Mouse (Mus musculus) neural tube, embryonic 12.5 days (tissue): ENCODE data around the gene Noxo1. TPM values are rescaled to one million over a fixed set of nuclear protein-coding genes. Genes with fewer than 3 reads are reported as not detected.

Experiments
- ATAC-seq: fragments of 200-750 bp; cut with Nextera tagmentation; 2 replicates; pipeline ENCODE4 v1.8.0; 2017; ENCODE audit warnings: low read depth, mild to moderate bottlenecking, moderate TSS enrichment, moderate library complexity; ENCODE audit not compliant: low FRiP score
- H3K27ac ChIP-seq: fragments of 300-500 bp; sonication (generic); 2 replicates; pipeline ENCODE4 v1.5.1; 2016
- H3K27me3 ChIP-seq: fragments of 300-500 bp; sonication (generic); replicated peaks from 2 replicates; pipeline ENCODE4 v1.6.1; 2016; ENCODE audit warnings: mild to moderate bottlenecking
- H3K36me3 ChIP-seq: fragments of 300-500 bp; sonication (generic); 2 replicates; pipeline ENCODE4 v1.6.1; 2016; ENCODE audit warnings: mild to moderate bottlenecking
- H3K4me1 ChIP-seq: fragments of 300-500 bp; sonication (generic); 2 replicates; pipeline ENCODE4 v1.6.1; 2016
- H3K4me2 ChIP-seq: fragments of 300-500 bp; sonication (generic); replicated peaks from 2 replicates; pipeline ENCODE4 v1.6.1; 2016; ENCODE audit warnings: mild to moderate bottlenecking
- H3K4me3 ChIP-seq: fragments of 300-500 bp; sonication (generic); 2 replicates; pipeline ENCODE4 v1.5.1; 2016
- H3K9ac ChIP-seq: fragments of 300-500 bp; sonication (generic); 2 replicates; pipeline ENCODE4 v1.6.1; 2016; ENCODE audit warnings: mild to moderate bottlenecking
- H3K9me3 ChIP-seq: fragments of 300-500 bp; sonication (generic); 2 replicates; pipeline ENCODE4 v1.6.1; 2016; ENCODE audit warnings: mild to moderate bottlenecking
- WGBS: fragments of 180-500 bp; shearing (Covaris S2); methylation state at CpG from one replicate; pipeline ENCODE4 v1.1.7; 2016; 5-methylcytosine and 5-hydroxymethylcytosine counted together
- polyA plus RNA-seq: library from polyadenylated mRNA; unstranded; fragments of >200 nt; fragmentation: Nextera tagmentation; extraction: Ambion mirVana; gene quantifications from 2 replicates; pipeline ENCODE4 v1.2.1, GENCODE M21; 2016

The Noxo1 gene
- polyA plus RNA-seq, 1 experiment from 2014 or later, result 3.0 TPM

DNA sequence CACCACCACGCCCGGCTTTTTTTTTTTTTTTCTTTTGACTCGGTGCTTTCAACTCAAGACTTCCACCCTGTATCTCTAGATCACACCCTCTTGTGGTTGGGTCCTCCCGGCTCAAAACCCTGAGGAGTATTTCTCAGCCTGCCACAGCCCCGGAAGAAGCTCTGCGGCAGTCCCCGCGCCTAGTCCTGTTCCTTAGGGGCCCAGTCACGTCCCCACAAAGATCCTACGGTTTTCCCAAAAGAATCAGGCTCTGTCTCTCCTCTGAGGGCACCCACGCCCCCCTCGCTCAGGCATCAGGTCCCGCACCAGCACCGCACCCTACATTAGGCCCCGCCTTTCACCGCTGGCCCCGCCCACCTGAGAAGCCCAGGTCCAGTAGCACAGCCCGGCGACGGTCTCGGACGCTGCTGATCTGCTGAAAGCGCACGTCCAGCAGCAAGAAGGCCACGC is 8.9 kb upstream of the Noxo1 start:
- peak overlapping the region; percentile 27; the same call in 1 of the 2 replicates for H3K27ac ChIP-seq
- peak overlapping the region; percentile 26; the same call in 1 of the 2 replicates for H3K4me3 ChIP-seq
- H3K4me1 ChIP-seq, result peaks cover 13% of the 10 kb centered on the region
- peak overlapping the region; percentile 56 for H3K4me2 ChIP-seq
- peaks cover 7% of the 10 kb centered on the region for H3K36me3 ChIP-seq
- no peak for ATAC-seq
- WGBS, result 1% methylated on average over 25 of the region's 25 CpGs
- H3K9me3 ChIP-seq, result no peaks in the 10 kb centered on the region
- peaks cover 43% of the 10 kb centered on the region for H3K27me3 ChIP-seq
- 0 out of 2 replicates have a peak overlapping the region, but pooled peaks have one; percentile 21 for H3K9ac ChIP-seq

DNA sequence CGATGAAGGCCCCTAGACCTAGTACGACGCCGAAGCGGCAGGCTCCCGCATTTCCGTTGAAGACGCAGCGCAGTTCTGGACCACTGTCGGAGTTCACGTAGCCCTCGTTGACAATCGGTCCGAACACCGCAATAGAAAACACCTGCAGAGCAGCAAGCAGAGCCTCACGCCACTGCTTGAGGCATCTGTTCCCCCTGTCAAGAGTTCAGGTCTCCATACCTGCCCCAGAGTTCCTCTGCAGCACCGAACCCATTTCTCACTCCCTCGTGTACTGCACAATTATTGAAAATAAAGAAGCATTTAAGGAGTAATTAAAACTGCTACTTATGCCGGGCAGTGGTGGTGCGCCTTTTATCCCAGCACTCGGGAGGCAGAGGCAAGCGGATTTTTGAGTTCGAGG is 8.4 kb upstream of the Noxo1 start:
- ATAC-seq, result no peak
- 23% methylated on average over 23 of the region's 23 CpGs for WGBS
- Histone ChIP-seq H3K4me1 (peaks cover 13% of the 10 kb centered on the region), H3K9ac (0 out of 2 replicates have a peak overlapping the region, but pooled peaks have one; percentile 21), H3K9me3 (no peaks in the 10 kb centered on the region), H3K36me3 (peaks cover 10% of the 10 kb centered on the region; the same call in 1 of the 2 replicates), H3K4me2 (peak overlapping the region; percentile 56), H3K4me3 (peak overlapping the region; percentile 26; the same call in 1 of the 2 replicates), H3K27ac (peak overlapping the region; percentile 27; the same call in 1 of the 2 replicates), H3K27me3 (peaks cover 43% of the 10 kb centered on the region)

DNA sequence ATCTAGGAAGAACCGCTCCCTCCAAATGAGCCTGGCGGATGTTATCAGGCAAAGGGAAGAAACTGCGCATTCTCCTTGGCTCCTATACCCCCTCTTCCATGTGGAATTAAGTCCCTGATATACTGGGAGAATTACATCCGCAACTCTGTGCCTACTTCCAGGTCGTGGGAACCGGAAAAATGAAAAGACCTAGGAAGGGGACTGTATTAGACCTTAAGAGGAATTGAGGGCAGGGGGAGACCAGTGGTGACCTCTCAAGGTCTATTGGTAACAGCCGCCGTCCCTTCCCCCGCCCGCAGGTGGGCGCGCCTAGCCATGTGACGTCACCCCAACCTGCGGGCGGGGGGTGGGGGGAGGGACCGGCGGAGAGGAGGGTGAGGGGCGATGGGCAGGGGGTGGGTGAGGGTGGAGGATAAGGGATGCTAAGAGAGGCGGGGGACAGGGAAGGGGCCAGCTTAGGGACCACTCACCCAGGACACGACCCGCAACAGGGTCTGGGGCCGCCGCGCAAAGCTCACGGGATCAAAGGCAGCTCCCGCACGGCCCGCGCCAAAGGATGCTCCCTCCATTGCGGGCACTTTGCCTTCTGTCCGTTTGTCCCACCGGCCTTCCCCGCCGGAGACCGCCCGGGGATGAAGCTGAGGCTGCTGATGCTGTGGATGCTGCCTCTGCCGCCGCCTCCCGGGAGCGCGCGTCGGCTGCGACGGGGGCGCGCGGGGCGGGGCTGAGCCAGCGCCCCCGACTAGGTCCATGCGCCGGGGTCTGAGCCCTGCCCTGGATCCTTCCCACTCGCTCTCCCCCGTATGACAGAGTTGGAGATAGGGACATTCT is 6.6 kb upstream of the Noxo1 start, which contains the start of gene Syngr3:
Syngr3 (minus strand) TSS at position 705 of the 831 bp plus-strand sequence.
- peak; percentile 63 for ATAC-seq
- Histone ChIP-seq H3K36me3 (peaks cover 18% of the 10 kb centered on the region; the same call in 1 of the 2 replicates), H3K4me2 (peak within 1 kb of the TSS; percentile 90), H3K9ac (peak within 1 kb of the TSS; percentile 75), H3K9me3 (no peaks in the 10 kb centered on the region), H3K4me1 (peaks cover 16% of the 10 kb centered on the region), H3K27ac (0 out of 2 replicates have a peak within 1 kb of the TSS, but pooled peaks have one; percentile 12), H3K27me3 (peaks cover 43% of the 10 kb centered on the region), H3K4me3 (peak within 1 kb of the TSS; percentile 64)
- WGBS, result 1% methylated on average over 55 of the region's 55 CpGs

DNA sequence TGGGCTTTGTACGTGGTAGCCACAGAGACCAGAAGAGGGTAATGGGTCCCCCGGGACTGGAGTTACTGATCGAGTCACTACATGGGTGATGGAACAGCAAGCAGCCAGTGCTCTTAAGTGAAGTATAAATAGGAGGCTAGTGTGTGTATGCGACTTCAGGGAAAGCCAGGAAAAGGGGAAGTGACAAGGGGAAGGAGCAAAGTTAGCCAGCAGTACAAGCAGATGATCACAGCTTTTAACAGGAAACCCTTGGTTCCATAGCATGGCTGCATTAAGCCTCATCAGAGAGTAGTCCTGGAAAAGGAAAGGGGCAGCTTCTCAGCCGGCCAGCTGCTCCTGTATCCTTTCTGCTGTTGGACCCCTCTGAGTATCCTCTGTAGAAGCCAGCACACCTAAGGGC is 3.6 kb upstream of the Noxo1 start:
- no peak overlapping the region for H3K4me2 ChIP-seq
- no peak overlapping the region for H3K4me3 ChIP-seq
- H3K27ac ChIP-seq, result no peak overlapping the region
- H3K36me3 ChIP-seq, result peaks cover 16% of the 10 kb centered on the region; the same call in 1 of the 2 replicates
- peaks cover 28% of the 10 kb centered on the region for H3K4me1 ChIP-seq
- no peaks in the 10 kb centered on the region for H3K9me3 ChIP-seq
- 85% methylated on average over 5 of the region's 5 CpGs for WGBS
- no peak overlapping the region for H3K9ac ChIP-seq
- peaks cover 40% of the 10 kb centered on the region for H3K27me3 ChIP-seq
- no peak for ATAC-seq

DNA sequence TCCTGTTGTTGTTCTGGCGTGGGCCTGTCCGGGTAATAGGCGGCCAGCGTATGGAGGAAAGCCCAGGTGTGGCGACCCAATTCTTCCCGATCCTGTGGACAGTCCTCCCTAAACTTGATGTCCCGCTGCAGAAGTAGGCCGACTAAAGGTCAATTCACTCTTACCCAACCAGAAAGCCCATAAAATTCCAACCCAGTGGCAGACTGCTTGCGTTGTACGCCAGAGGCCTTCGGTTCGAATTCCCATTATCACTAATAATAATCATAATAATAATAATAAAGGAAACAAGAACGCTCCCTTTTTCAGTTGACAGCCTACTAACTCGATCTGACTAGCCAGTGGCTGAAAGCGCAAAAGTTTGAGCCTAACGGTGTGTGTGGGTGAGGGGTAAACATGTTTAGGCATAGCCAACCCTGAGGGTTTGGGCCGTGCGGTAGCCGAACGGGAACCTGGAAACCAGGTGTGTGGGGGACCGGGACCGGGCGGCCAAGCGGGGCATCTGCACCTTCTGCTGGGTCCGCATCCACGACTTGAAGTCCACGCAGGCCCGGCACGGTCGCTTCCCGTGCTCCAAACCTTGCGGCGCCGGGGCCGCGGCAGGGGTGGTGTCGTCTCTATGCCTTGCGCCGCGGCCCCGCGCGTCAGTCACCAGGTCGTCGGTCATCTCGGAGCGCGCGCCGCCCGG is 566 bp upstream of the Noxo1 start:
- Histone ChIP-seq H3K27me3 (peaks cover 11% of the 10 kb centered on the region), H3K4me2 (peak overlapping the region; percentile 80), H3K9ac (peak overlapping the region; percentile 76), H3K9me3 (no peaks in the 10 kb centered on the region), H3K4me3 (peak overlapping the region; percentile 79), H3K27ac (peak overlapping the region; percentile 27; the same call in 1 of the 2 replicates), H3K36me3 (peaks cover 27% of the 10 kb centered on the region), H3K4me1 (peaks cover 28% of the 10 kb centered on the region)
- 5% methylated on average over 51 of the region's 51 CpGs for WGBS
- peak; percentile 63 for ATAC-seq

DNA sequence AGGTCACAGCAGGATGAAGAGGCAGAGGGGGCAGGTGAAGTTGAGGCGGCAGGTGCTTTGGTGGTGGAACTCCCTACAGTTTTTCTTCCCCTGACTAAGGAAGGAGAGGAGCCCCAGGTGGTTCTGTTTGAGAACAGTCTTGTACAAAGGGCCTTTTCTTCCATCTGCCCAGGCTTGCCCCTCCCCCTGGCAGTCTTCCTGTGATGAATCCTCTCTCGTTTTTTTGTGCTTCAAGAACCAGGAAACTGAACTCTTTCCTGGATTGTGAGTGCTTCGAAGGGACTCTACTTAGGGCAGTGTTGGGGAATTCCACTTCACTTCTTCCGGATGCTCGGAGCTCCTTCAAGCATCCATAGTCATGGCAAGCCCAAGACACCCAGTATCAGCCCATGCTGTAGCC is 2.0 kb downstream of the Noxo1 start:
- Histone ChIP-seq H3K27me3 (no peaks in the 10 kb centered on the region), H3K4me3 (no peak overlapping the region)
- 24% methylated on average over 5 of the region's 5 CpGs for WGBS

DNA sequence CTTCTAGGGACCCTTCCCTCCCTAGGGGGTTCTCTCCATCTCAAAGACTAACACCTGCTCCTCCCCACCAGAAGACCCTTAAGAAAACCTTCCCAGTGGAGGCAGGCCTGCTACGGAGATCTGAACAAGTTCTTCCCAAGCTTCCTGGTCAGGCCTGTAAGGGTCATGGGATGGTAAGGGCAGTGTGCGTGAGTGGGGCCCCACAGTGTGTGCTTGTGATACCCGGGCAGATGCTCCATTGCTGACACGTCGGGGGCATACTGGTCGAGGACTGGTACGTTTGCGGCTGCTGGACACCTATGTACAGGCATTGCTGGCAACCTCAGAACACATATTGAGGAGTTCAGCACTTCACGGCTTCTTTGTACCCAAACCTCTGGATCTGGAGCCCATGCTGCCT is 2.7 kb downstream of the Noxo1 start:
- Histone ChIP-seq H3K9me3 (no peaks in the 10 kb centered on the region), H3K36me3 (peaks cover 39% of the 10 kb centered on the region), H3K4me2 (no peak overlapping the region), H3K9ac (no peak overlapping the region), H3K27ac (no peak overlapping the region), H3K4me3 (no peak overlapping the region), H3K4me1 (peaks cover 28% of the 10 kb centered on the region), H3K27me3 (no peaks in the 10 kb centered on the region)
- no peak for ATAC-seq
- WGBS, result 62% methylated on average over 9 of the region's 9 CpGs

More for the DNA sequence above, 2.0 kb downstream of the Noxo1 start:
- H3K27ac ChIP-seq, result no peak overlapping the region
- no peaks in the 10 kb centered on the region for H3K9me3 ChIP-seq
- H3K4me1 ChIP-seq, result peaks cover 28% of the 10 kb centered on the region
- no peak for ATAC-seq
- no peak overlapping the region for H3K4me2 ChIP-seq
- H3K9ac ChIP-seq, result no peak overlapping the region
- H3K36me3 ChIP-seq, result peaks cover 40% of the 10 kb centered on the region

DNA sequence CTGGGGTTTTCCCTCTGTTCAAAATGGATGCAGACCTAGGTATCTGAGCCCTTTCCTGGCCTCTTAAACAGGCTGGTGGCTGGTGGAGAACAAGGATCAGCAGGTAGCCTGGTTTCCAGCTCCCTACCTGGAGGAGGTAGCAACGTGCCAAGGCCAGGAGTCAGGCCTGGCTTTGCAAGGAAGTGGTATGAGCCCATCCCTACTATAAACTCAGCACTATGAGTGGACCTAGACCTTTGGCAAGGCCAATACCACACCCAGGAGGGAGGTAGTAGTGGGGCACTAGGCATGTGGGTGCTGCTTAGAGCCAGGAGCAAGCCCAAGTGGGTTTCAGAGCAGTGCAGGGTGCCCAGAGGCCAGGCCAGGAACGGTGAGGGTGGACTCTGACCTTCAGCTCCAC is 3.4 kb downstream of the Noxo1 start:
- no peak overlapping the region for H3K4me2 ChIP-seq
- H3K9me3 ChIP-seq, result no peaks in the 10 kb centered on the region
- no peak overlapping the region for H3K27ac ChIP-seq
- peaks cover 25% of the 10 kb centered on the region for H3K4me1 ChIP-seq
- ATAC-seq, result no peak
- peaks cover 46% of the 10 kb centered on the region for H3K36me3 ChIP-seq
- no peak overlapping the region for H3K9ac ChIP-seq
- whole genome bisulfite sequencing, result 76% methylated on average over 2 of the region's 2 CpGs
- no peaks in the 10 kb centered on the region for H3K27me3 ChIP-seq
- no peak overlapping the region for H3K4me3 ChIP-seq

DNA sequence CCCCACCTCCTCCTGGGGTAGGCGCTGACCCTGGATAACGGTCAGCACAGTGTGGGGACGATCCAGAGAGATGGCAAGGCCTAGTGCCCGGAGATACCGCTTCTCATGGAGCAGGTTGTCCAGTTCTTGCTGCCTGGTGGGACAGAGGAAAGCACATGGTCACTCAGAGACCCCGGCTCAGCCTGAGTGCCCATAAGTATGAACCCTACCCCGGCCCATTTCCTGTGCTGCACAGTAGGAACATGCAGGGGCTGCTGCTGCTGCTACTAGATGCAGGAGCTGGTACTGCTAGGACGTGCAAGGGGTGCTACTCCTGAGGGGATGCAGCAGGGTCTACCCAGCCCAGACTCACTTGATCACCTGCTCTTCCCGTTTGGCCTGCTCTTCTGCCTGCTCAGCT is 5.2 kb downstream of the Noxo1 start:
- Histone ChIP-seq H3K27ac (no peak overlapping the region), H3K27me3 (no peaks in the 10 kb centered on the region), H3K9ac (no peak overlapping the region), H3K4me3 (no peak overlapping the region), H3K9me3 (no peaks in the 10 kb centered on the region), H3K4me1 (peaks cover 27% of the 10 kb centered on the region), H3K4me2 (no peak overlapping the region), H3K36me3 (peaks cover 52% of the 10 kb centered on the region)
- WGBS, result 90% methylated on average over 9 of the region's 9 CpGs
- ATAC-seq, result no peak

DNA sequence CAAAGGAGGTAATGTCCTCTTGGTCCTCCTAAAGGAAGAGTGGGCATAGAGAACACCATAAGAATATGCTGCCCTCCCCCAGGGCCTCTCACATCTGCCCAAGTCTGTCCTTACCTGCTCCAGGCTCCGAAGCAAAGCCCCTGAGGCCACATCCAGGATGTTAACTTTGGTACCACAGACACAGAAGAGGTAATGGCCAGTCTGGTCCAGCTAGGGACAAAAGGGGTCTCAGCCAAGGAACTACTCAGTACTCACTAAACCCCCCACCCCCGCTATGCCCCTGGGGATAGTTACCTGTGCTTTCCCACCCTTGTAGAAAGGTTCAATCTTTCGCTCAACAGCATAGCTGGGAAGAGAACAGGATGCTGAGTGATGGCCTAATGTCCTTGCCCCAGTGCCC is 9.8 kb downstream of the Noxo1 start:
- H3K27me3 ChIP-seq, result no peaks in the 10 kb centered on the region
- no peak overlapping the region for H3K9ac ChIP-seq
- peaks cover 37% of the 10 kb centered on the region for H3K36me3 ChIP-seq
- peaks cover 20% of the 10 kb centered on the region for H3K4me1 ChIP-seq
- no peak overlapping the region for H3K27ac ChIP-seq
- H3K4me2 ChIP-seq, result peak overlapping the region; percentile 68; the same call in 1 of the 2 replicates
- no peak for ATAC-seq
- H3K4me3 ChIP-seq, result no peak overlapping the region
- WGBS, result 89% methylated on average over 3 of the region's 3 CpGs
- H3K9me3 ChIP-seq, result no peaks in the 10 kb centered on the region

DNA sequence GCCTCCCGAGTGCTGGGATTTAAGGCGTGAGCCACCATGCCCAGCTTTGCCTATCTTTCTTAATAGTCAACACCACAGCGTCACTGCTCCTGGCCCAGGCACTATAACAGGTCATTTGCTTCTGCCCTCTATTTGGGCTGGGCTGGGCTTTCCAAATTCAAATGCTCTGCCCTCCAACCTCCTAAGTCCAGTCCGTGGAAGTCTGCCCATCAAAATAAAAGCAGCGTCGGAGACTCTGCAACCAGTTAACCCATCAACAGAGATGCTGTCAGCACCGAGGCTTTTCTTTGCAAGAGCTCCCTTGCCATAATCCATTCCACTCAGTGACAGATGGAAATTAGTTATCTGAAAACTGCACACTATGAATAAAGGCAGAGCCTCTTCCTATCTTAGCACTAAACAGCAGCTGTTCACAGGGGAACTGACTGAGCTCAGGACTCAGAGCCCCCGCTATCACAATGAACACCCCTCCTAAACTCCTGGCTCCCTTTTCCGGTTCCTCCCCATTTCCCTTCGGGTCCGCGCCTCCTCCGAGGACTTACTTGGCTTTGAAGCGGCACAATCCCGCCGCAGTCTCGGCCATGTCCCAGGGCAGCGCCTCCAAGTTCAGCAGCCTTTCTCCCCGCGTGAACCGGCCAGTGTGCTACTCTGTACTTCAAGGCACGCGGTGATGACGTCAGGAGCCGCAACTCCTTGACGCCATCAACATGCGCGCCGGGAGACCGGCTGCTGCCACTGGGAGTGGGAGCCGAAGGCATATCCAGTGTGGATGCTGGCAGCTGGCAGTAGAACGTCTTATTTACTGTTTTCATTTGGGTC is 11.2 kb downstream of the Noxo1 start, which contains the start of gene Tbl3:
Tbl3 (minus strand) TSS at position 679 of the 819 bp plus-strand sequence.
- Histone ChIP-seq H3K36me3 (peaks cover 24% of the 10 kb centered on the region), H3K9ac (peak within 1 kb of the TSS; percentile 72), H3K9me3 (no peaks in the 10 kb centered on the region), H3K27ac (no peak within 1 kb of the TSS), H3K4me2 (peak within 1 kb of the TSS; percentile 68), H3K4me3 (peak within 1 kb of the TSS; percentile 80), H3K27me3 (no peaks in the 10 kb centered on the region), H3K4me1 (peaks cover 20% of the 10 kb centered on the region)
- 4% methylated on average over 32 of the region's 32 CpGs for WGBS
- ATAC-seq, result peak; percentile 81
